Mouse (Mus musculus): ENCODE results near the gene Stk11ip. TPM values are rescaled to one million over a fixed set of nuclear protein-coding genes. Genes with fewer than 3 reads are reported as not detected.

The Stk11ip gene
- total RNA-seq (2021) = 10 to 100 TPM; 25.6 to 27.4 TPM
- long read RNA-seq, experiment 1, full-length matches to known transcripts = 6 of 17 reads
- long read RNA-seq, experiment 1, partial matches to known transcripts = 6 of 17 reads
- long read RNA-seq, experiment 1, other reads (novel, unspliced or antisense) = 5 of 17 reads
- long read RNA-seq, experiment 2, full-length matches to known transcripts = 5 of 11 reads
- long read RNA-seq, experiment 2, partial matches to known transcripts = 3 of 11 reads
- long read RNA-seq, experiment 2, other reads (novel, unspliced or antisense) = 3 of 11 reads

DNA sequence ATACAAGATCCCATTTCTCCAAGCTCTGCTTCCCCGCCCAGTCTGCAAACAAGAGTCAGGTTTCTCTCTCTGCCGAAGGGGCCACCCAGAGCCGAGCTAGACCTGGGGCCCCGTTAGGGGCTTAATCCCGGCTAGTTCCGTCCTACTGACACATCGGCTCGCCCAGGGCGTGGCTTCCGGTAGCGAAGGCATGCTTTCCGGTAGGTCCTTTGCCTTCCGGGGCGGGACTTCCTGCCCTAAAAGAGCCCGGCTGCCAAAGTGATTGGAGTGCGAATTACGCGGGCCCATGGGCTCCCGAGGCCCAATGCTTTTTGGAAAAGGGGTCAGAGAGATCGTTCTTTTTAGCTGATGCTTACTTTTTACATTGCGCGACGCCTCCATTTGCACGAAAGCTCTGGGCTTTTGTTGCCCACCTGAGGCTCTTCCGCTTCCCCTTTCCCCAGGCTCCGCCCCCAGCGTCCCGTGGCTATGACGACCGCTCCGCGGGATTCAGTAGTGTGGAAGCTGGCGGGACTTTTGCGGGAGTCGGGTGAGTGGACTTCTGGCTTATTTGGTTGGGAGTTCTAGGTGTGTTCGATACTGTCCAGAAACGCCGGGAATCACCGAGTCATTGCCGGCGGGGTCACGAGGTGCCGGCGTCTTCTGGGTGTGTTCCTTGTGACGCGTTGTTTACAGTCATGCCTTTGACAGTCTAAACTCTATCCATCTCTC, at the start of gene Stk11ip:
Gene Stk11ip (plus strand): TSS at position 209 of the 711 bp plus-strand sequence.
- peak within 1 kb of the TSS; percentile 96 for H3K4me3 ChIP-seq
- no peak for TF ChIP-seq CTCF (conservative IDR thresholded peaks at IDR 0.05)
- peak; percentile 89 to 90 for DNase-seq (ENCODE audit: low spot score in 2 of 2)
- peak within 1 kb of the TSS; percentile 88 for H3K27ac ChIP-seq

DNA sequence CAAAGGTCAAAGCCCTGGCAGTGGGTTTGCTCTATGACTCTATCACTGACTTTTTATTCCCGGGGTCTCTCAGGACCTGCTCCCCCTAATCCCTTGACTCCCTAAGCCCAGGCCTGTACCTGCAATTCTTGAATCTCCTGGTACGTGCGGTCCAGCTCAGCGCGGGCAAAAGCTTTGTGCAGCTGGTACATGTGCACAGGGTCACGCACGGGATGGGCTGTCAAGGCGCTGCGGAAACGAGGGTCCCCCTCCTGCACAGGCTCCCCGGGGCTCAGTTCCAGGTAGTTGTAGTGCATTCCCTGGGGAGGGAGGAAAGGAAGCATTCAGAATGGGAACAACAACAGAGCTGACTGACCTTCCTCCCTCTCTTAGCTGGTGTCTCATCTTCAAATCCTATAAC, 44.9 kb upstream of the Stk11ip start:
- Histone ChIP-seq H3K27ac (peak overlapping the region; percentile 61; the same call in 1 of the 2 replicates), H3K4me3 (peak overlapping the region; percentile 92; the same call in 1 of the 2 replicates)
- TF ChIP-seq CTCF (conservative IDR thresholded peaks at IDR 0.05) = no peak
- DNase-seq (ENCODE audit: low spot score in 2 of 2) = no peak

- peak; percentile 88 for TF ChIP-seq CTCF (conservative IDR thresholded peaks at IDR 0.05)
- H3K4me3 ChIP-seq = peak overlapping the region; percentile 92
- peak overlapping the region; percentile 61 for H3K27ac ChIP-seq
- peak; percentile 74 to 85 for DNase-seq (ENCODE audit: low spot score in 2 of 2)
These were observed 43.9 kb upstream of the Stk11ip start for GRCm38 (mm10) chr1:75477264-75477965.

GRCm38 (mm10) chr1:75477966-75478290, 43.4 kb upstream of the Stk11ip start:
- no peak for TF ChIP-seq CTCF (conservative IDR thresholded peaks at IDR 0.05)
- Histone ChIP-seq H3K27ac (peak overlapping the region; percentile 97), H3K4me3 (peak overlapping the region; percentile 92)
- DNase-seq (ENCODE audit: low spot score in 2 of 2) = peak in 1 of 2 experiments; percentile 49

DNA sequence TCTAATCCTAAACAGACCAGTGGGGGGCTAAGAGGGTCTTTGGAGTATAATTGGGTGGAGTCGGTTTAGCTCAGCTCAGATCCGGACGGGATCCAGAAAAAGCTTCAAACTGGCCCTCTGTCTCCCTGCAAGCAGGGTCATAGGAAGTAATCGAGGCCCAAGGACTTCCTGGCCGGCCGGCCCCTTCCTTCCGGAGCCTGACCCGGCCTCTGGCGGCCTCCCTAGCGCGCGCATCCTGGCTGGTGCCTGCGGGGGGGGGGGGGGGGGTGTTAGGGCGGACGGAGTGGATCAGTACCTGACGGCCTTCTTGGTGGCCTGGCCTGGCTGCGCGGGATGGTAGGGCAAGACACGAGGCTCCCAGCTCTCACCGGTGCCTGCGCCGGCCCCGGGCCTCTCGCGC, 42.8 kb upstream of the Stk11ip start:
- peak; percentile 4; the same call in 1 of the 2 replicates for TF ChIP-seq CTCF (conservative IDR thresholded peaks at IDR 0.05)

GRCm38 (mm10) chr1:75478916-75479634, 42.3 kb upstream of the Stk11ip start, which contains the start of the genes Chpf and Tmem198:
Gene Chpf (minus strand): TSS chr1:75479307.
Gene Tmem198 (plus strand): TSS chr1:75479532.
- Histone ChIP-seq H3K27ac (peak within 1 kb of the TSS; percentile 97), H3K4me3 (peak within 1 kb of the TSS; percentile 92)
- DNase-seq (ENCODE audit: low spot score in 2 of 2) = peak; percentile 97 to 99
- TF ChIP-seq CTCF (conservative IDR thresholded peaks at IDR 0.05) = no peak

More for the DNA sequence above, 42.8 kb upstream of the Stk11ip start:
- peak overlapping the region; percentile 97 for H3K27ac ChIP-seq
- peak overlapping the region; percentile 92 for H3K4me3 ChIP-seq
- DNase-seq (ENCODE audit: low spot score in 2 of 2) = no peak

DNA sequence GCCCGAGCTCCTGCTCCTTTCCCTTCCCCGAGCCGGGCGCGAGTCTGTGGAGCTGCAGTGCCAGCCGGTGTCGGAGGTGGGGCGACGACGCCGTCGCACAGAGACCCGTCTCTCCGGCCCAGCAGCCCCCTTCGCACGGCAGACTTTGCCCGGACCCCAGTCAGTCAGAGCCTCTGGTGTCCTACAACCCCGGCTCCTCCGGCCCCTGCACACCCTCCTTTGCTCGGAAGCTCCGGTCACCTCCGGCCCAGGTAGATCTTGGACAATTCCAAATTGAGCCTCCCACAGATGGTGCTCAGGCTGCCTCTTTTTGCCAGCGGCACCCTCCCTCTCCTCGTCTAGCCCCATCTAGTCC, 41.7 kb upstream of the Stk11ip start:
- no peak for DNase-seq (ENCODE audit: low spot score in 2 of 2)
- H3K27ac ChIP-seq = peak overlapping the region; percentile 97
- TF ChIP-seq CTCF (conservative IDR thresholded peaks at IDR 0.05) = no peak
- H3K4me3 ChIP-seq = peak overlapping the region; percentile 92

DNA sequence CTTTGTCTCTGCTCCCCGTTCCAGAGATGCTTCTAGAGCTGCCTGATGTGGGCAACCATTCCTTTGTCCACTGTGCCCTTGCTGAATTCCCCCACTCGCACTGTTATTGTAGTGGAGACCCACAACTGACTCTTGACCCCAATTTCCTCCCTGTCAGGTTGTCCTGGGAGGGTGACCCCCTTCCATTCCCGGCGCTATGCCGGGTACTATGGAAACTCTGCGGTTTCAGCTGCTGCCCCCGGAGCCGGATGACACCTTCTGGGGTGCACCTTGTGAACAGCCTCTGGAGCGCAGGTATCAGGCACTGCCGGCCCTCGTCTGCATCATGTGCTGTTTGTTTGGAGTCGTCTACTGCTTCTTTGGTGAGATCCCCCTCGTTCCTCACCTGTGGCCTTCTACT, 41.3 kb upstream of the Stk11ip start:
- TF ChIP-seq CTCF (conservative IDR thresholded peaks at IDR 0.05) = no peak
- H3K27ac ChIP-seq = peak overlapping the region; percentile 97
- DNase-seq (ENCODE audit: low spot score in 2 of 2) = no peak
- peak overlapping the region; percentile 92 for H3K4me3 ChIP-seq

DNA sequence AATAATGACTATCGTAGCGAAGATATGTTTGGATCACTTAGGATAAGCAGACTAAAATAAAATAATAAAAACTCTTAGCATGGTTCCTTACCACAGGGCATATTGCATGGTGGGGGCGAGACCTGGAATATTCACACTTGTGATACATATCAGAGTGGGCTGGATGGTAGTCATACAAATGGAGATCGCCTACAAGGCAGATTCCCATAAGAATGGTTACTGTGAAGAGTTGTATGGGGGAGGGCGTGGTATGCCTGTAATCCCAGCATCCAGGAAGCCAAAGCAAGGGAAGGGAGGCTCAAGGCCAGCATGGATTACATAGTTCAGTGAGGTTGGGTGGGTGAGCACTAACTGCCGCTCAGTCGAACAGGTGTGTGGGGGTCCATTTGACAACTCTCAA, 40.6 kb upstream of the Stk11ip start:
- Histone ChIP-seq H3K4me3 (peak overlapping the region; percentile 92), H3K27ac (peak overlapping the region; percentile 97; the same call in 1 of the 2 replicates)
- peak in 1 of 2 experiments; percentile 58 for DNase-seq (ENCODE audit: low spot score in 2 of 2)
- TF ChIP-seq CTCF (conservative IDR thresholded peaks at IDR 0.05) = no peak

DNA sequence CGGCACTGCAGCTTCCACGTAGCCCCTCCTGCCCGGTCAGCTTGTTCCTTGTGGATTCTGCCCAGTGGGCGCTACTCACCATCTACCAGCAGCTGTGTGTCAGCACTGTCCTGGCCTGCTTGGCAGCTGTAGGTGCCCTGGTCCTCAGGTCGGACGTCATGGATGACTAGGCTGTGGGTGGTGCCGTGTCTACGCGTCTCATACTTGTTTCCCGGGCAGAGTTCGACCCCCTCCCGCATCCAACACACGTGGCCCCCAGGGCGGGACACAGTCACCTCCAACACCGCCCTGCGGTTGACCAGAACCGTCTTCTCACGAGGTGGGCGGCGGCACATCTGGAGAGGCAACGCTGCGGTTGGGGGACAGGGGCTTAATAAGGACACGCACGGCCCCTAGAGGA, 34.8 kb upstream of the Stk11ip start:
- DNase-seq (ENCODE audit: low spot score in 2 of 2) = no peak
- peak overlapping the region; percentile 61 for H3K4me3 ChIP-seq
- H3K27ac ChIP-seq = no peak overlapping the region
- TF ChIP-seq CTCF (conservative IDR thresholded peaks at IDR 0.05) = peak; percentile 6; the same call in 1 of the 2 replicates

DNA sequence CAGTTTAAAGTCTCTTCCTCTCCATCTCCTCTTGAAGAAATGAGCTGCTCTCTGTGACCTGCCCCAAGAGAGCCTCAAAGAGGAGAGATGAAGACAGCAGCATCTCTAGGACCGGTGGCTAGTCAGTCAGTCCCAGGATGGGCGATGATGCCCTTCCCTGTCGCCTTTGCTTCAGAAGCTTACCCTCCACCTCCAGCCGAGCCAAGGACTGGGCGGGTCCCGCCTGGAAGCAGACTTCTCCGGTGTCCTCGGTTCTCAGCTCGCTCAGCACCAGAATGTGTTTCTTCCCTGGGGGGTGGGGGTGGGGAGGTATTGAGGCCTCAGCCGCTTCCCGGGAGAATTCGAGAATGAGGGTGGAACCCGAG, 34.3 kb upstream of the Stk11ip start:
- no peak for DNase-seq (ENCODE audit: low spot score in 2 of 2)
- no peak for TF ChIP-seq CTCF (conservative IDR thresholded peaks at IDR 0.05)
- no peak overlapping the region for H3K27ac ChIP-seq
- H3K4me3 ChIP-seq = peak overlapping the region; percentile 61

- DNase-seq (ENCODE audit: low spot score in 2 of 2) = no peak
- H3K27ac ChIP-seq = no peak overlapping the region
- TF ChIP-seq CTCF (conservative IDR thresholded peaks at IDR 0.05) = no peak
- H3K4me3 ChIP-seq = peak overlapping the region; percentile 61
These were observed 33.7 kb upstream of the Stk11ip start for GRCm38 (mm10) chr1:75487405-75488161.

Measured in layer of hippocampus, adult 2 months (tissue).